14 mouse cellular contexts compared by ENCODE assay signal in genomic region chr1:79631521-79631920, GRCm38 (mm10).
"Had no signal": no experiment of that assay in that cellular context is flagged by ENCODE, and none has a peak within 500 bp of the region (broad histone marks: within the 10 kb centered on the region; RNA-seq: fewer than 3 reads in every experiment).

No protein-coding gene starts in this region.

- H3K4me1 ChIP-seq: limb, embryonic 12.5 days; liver, embryonic 13.5 days; lung, embryonic 15.5 days had no signal

- H3K27ac ChIP-seq: limb, embryonic 12.5 days; liver, embryonic 13.5 days; lung, embryonic 15.5 days; macrophage had no signal

- DNase-seq: kidney, adult 8-10 months; kidney, postnatal 25 days; liver; liver, embryonic 13.5 days; liver, postnatal 0 days; lung, postnatal 14 days; right cerebral cortex, adult 18-20 months; right cerebral cortex, postnatal 25 days; thymus, adult 18-20 months; thymus, postnatal 14 days had no signal

- H3K9ac ChIP-seq: limb, embryonic 12.5 days; liver, embryonic 13.5 days; liver, postnatal 0 days; lung, embryonic 15.5 days had no signal

- H3K36me3 ChIP-seq: limb, embryonic 12.5 days; liver, embryonic 13.5 days; lung, embryonic 15.5 days had no signal

- ATAC-seq: liver, postnatal 0 days; midbrain, embryonic 16.5 days had no signal

- H3K27me3 ChIP-seq: limb, embryonic 12.5 days; liver, embryonic 13.5 days; lung, embryonic 15.5 days had no signal

- H3K4me3 ChIP-seq: limb, embryonic 12.5 days; liver, embryonic 13.5 days; lung, embryonic 15.5 days had no signal

- H3K4me2 ChIP-seq: limb, embryonic 12.5 days; liver, embryonic 13.5 days; lung, embryonic 15.5 days had no signal

- H3K9me3 ChIP-seq: limb, embryonic 12.5 days; liver, embryonic 13.5 days; lung, embryonic 15.5 days had no signal
